Mouse (Mus musculus): ENCODE data around the gene Lrrc20.

GRCm38 (mm10) chr10:61428416-61428815 lies 47.2 kb upstream of the Lrrc20 start:
- no peak for TF ChIP-seq CTCF (IDR thresholded peaks at IDR 0.05; ENCODE audit: low read depth)
- TF ChIP-seq EP300 (optimal IDR thresholded peaks at IDR 0.05) = no peak
